Mouse (Mus musculus) urinary bladder, adult 2 months (tissue): Measurements from ENCODE around the gene 6430548M08Rik. TPM values are rescaled to one million over a fixed set of nuclear protein-coding genes. Genes with fewer than 3 reads are reported as not detected.

Experiments used
- DNase-seq: peaks from one replicate; pipeline ENCODE4 v3.0.0; 2022; ENCODE audit warnings: low spot score
- polyA plus RNA-seq: library from polyadenylated mRNA; depleted of rRNA; stranded (reverse); fragments of >200 nt; gene quantifications from 2 replicates; pipeline ENCODE4 v1.2.3, GENCODE M21; 2012

Gene 6430548M08Rik
- polyA plus RNA-seq, 1 experiment = 5.3 TPM

- DNase-seq = no peak
These were observed 30.8 kb downstream of the 6430548M08Rik start for GRCm38 (mm10) chr8:120144652-120145301.

GRCm38 (mm10) chr8:120146051-120146450, 32.1 kb downstream of the 6430548M08Rik start:
- no peak for DNase-seq

GRCm38 (mm10) chr8:120150028-120150427, 36.1 kb downstream of the 6430548M08Rik start:
- no peak for DNase-seq

DNA sequence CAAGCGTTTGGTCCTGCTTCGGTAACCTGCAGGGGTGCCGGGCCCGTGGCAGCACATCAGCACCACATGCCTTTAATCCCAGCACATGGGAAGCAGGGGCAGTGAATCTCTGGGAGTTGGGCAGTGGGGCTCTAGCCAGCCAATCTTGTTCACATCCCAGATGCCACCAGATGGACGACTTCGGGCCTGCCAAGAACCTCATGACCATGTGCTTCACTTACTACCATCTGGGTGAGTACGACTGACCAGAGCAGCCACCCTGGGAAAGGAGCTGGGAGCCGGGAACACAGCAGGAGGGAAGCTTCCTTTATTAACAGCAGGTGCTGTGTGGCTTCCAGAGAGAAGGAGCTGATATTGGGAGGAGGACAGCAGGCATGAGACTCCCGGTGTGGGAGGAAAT, 37.2 kb downstream of the 6430548M08Rik start:
- DNase-seq = no peak

DNA sequence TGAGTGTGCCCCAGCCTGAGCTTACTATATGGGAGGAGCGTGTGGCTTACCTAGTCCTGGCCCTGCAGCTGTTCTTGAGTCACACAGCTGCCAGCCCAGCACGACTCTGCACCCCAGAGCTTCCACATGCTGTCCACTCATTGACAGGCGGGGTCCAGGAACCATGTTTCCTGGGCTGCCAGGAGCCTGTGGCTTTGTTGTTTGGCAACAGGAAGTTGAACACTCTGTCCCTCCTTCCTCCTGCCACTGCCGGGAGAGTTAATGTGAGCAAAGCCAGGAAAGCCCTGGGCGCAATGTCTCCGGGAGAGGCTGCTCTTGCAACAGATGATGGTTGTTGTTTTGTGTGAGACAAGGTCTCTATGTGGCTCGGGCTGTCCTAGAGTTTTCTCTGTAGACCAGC, 38.7 kb downstream of the 6430548M08Rik start:
- DNase-seq = no peak

DNA sequence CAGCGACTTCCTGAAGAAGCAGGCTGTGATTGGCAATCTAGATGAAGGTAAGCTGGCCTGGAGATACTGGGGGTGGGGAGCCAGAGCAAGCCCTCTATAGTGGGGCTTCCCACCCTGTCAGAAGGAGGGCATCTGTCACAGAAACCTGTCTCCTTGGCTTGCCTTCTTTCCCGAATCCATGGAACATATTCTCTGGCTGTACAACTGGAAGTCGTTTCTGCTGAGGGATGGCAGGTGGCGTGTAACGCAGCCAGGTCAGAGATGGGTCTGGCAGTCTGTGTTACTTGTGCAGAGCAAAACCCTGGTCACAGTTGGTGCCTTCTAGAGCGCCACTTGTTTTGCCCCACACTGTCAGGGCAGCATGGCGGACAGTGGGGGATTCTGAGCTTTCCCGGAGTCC, 46.4 kb downstream of the 6430548M08Rik start:
- no peak for DNase-seq

DNA sequence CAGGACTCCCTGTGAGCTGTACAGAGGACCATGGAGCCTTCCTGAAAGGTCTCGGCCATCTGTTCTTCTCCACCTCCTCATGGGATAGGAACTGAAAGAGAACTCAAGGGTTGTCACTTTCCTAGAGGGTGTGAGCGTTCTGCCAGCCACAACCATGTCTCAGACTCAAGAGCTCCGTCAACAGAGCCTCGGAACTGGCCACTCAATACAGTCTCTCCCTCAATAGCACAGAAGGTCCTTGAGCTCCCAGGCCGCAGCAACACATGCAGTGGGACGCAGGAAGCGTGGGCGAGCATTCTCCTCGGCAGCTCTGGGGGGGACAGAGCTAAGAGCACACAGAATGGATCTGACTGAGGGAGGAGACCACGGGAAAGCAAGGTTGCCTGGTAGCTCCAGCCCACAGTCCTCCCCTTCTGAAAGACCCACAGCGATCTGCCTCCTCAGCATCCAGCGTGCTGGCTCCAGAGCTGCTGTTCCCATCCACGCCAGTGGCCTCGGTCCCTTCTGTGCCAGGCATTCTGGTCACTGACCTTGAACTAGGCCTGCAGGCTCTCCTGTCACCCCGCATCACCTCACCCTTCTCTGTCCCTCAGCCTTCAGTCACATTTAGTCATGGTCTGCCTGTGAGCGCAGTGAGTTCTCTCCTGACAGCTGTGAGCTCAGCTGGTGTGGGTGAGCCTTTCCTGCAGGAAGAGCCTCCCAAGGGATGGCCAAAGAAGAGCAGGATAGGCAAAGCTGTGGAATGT, 47.9 kb downstream of the 6430548M08Rik start:
- no peak for DNase-seq

- no peak for DNase-seq
These were observed 48.4 kb downstream of the 6430548M08Rik start for GRCm38 (mm10) chr8:120162404-120162752.

DNA sequence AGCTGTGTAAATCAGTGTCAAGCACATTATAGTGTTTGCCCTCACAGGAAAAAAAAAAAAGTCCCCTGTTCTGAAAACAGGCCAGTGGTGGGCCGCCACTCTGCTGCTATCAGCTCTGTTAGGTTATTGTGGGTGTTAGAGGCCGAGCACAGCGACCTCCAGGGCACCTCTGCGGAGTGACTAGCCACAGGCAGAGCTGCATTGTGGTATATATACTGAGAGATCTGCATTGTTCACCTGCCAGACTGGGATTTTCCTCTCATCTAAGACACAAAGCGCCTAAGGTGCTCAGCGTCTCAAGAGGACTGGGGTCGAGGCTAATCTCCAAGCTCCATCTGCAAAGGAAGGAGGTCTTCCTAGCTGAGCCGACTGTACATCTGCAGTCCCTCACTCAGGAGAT, 49.4 kb downstream of the 6430548M08Rik start:
- no peak for DNase-seq

DNA sequence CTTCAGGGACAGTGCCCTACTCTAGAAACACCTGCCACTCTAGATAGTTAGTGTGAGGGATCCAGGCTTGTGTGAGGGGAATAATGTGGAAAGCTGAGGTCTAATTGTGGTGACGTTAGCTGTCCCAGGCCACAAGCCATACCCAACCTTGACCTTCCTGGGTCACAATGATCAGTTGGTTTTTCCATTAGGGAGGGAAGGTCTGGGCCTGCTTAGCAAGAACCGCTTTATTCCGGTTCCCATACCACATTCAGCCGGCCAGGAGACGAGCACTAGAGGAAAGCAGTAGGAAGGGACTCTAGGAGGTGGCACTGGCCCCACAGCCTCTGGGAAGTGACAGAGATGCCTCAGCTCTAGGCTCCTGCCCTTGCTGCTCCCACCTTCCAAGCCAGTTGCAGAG, 50.1 kb downstream of the 6430548M08Rik start:
- no peak for DNase-seq

GRCm38 (mm10) chr8:120167136-120167535, 53.2 kb downstream of the 6430548M08Rik start:
- no peak for DNase-seq

DNA sequence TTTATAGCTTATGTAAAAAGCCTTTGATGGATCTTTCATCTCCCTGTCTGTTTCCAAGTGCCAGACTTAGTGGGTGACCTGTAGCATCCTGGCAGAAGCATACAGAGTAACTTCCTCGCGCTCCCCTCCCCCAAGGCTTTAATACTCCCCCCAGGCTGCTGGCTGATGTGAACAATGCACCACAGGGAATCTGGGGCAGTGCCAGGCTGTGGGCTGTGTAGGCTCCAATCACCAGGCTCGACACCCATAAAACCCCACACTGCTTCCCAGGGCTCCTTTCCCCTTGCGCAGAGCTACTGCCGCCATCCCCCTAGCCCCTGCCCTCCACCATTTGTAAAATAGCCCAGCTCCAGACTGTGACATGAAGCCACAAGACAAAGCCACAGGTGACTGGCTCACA, 53.9 kb downstream of the 6430548M08Rik start:
- no peak for DNase-seq

GRCm38 (mm10) chr8:120169119-120169518, 55.2 kb downstream of the 6430548M08Rik start:
- no peak for DNase-seq

DNA sequence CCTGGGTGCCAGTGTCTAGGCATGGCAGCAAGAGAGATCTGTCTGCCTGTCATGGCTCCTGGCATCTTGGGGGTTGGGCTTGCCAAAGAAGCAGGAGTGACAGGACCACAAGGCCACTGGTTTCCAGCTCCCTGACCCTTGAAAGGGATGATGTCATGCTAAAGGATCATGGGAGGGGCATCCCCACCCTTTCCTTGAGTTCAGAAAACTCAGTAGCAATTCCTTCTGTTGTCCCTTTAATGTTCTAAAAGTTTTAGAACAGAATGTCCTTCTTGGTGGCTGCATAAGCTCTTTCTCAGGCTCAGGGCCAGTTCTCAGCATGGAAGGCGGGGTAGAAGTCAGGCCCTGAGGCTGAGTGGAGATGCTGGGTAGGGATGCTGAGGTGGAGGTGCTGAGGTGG, 59.2 kb downstream of the 6430548M08Rik start:
- no peak for DNase-seq

DNA sequence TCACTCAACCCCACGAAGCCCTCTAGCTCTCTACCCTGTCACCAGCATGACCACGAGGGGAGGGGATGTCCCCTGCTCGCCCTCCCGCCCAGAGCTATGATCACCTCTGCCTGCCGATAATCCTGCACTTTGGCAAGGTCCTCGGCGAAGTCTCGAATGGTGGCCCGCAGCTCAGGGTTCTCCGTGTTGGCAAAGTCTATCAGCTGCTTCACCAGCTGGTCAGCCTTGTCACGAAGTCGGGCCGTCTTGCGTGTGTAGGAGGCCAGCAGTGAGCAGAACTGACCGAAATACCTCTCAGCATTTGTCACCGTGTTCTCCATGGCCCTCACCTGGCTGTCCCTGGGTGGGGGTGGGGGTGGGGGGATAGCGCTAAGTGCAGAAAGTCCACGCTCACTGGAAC, 60.7 kb downstream of the 6430548M08Rik start:
- no peak for DNase-seq

DNA sequence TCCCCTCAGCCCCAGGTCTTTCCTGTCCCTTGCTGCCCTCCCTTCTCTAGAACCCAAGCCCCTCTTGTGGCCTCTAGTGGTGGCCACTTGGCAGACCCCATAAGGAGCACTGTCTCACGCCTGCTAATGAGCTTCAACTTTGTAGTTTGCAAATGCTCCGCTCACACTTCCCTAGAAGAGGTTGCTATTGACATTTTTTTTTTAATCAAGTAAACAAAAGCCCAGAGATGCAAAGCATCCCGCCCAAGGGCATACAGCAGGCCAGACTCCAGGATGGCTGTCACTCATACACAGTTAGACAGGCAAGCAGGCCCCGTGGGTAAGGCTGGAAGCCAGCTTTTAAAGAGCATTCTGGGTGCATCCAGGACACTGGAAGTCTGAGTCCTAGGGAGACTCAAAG, 62.7 kb downstream of the 6430548M08Rik start:
- no peak for DNase-seq

DNA sequence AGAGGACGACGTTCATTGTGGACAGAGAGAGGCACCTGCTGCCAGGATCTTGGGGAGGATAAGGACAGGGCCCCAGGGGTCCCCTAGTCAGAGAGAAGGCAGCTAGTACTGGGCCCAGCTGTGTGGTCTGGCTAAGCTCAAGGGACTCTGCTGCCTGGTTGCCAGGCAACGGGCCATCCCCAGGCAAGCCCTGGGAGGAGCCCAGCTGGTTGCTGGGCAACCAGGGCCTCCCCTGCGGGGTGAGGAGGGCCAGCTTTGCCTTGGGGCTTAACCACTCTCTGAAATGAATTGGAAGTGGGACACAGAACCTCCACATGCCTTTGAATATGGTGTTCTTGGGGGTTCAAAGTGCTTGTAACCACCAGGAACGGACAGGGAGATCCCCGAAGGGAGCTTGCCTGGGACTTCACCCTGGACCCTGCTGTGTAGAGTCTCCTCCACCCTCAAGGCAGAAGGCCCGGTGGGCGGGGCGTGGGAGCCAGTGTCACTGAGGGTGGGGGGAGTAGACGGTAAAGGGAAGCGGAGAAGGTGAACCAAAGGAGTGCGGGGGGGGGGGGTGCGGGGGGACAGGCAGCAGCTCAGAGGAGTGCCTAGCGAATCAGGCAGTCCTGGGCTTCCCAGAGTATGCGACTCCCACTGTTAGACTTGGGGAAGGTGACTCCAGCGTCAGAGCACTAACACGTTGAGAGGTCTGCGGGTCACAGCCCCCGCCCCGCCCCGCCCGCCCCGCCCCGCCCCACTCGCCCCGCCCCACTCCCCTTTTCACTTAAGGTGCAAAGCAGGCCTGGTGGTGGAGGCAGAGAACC, 63.6 kb downstream of the 6430548M08Rik start, which contains the start of gene Fam92b:
Gene Fam92b, minus strand, starts transcription at position 149 of the 806 bp plus-strand sequence.
- no peak for DNase-seq

GRCm38 (mm10) chr8:120178124-120178514, 64.2 kb downstream of the 6430548M08Rik start:
- DNase-seq = no peak

GRCm38 (mm10) chr8:120179027-120179431, 65.1 kb downstream of the 6430548M08Rik start:
- peak; percentile 90 for DNase-seq

- no peak for DNase-seq
These were observed 66.6 kb downstream of the 6430548M08Rik start for GRCm38 (mm10) chr8:120180445-120180970.

GRCm38 (mm10) chr8:120181274-120181673, 67.3 kb downstream of the 6430548M08Rik start:
- DNase-seq = no peak

DNA sequence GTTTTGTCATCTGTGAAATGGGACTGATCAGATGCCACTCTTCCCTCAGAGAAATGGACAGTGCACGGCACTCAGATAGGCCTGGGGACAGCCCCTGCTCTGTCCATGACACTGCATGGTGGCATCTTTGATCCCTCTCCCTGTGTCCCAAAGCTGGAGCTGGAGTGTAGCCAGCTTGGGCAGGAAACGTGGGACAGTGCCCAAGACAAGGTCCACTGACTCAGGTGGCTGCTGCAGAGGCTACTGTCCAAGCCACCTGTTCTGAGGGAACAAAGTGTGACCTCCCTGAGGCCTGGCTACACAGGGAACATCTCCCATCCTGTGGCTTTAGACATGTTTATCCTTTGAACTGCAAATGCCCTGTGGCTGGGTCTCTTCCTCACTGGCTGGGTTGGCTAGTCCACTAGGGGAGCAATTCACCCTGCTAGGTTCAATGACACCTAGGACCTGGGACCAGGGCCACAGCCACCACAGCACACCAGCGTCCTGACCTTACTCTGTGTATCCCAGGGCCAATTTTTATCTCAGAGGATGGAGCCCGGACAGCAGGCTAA, 68.0 kb downstream of the 6430548M08Rik start:
- DNase-seq = no peak
